Mouse (Mus musculus): ENCODE results near the gene Psmb8. TPM values are rescaled to one million over a fixed set of nuclear protein-coding genes. Genes with fewer than 3 reads are reported as not detected.

The Psmb8 gene
- polyA plus RNA-seq, 1 experiment from 2014 or later = 4.4 TPM

DNA sequence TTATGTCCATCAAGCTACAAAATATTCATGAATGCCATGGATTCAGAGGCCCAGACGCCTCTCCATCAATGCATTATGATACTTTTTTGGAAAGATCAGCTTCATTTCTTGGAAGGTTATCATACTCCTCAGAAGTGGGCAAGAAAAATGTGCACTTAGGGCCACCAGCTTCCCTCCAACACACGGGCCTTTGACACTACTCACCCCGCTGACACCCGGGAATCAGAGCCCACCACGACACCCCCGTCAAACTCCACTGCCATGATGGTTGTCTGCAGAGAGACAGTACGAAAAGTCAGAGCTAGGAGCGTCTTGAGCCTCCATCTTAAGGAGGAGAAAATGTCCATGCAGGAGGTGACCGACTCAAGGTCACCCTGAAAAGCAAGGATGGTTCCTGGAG is 12.0 kb upstream of the Psmb8 start:
- WGBS = 84% methylated on average over 9 of the region's 9 CpGs
- H3K27me3 ChIP-seq (ENCODE audit: control insufficient read depth, insufficient read depth, low read length) = peaks cover 64% of the 10 kb centered on the region

DNA sequence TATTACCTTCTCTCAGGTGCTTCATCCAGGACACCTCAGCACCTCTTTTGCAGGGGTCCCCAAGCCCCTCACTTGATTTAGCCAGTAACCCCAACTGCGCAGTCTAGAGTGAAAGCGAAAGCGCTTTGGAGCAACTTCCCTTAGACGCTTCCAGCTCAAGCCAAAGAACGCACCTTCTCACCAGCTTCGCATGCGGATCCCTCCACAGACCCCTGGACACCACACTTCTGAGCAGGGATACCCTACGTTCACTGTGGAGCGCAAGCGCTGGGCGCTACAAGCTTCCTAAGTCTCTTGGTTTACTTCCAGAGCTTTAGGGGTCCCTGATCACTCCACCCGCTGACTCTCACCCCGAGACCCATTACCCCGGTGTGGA is 10.6 kb upstream of the Psmb8 start:
- Histone ChIP-seq H3K27me3 (ENCODE audit: control insufficient read depth, insufficient read depth, low read length) (peaks cover 78% of the 10 kb centered on the region), H3K4me2 (ENCODE audit: low read length) (peak overlapping the region; percentile 92), H3K4me1 (ENCODE audit: control insufficient read depth in 2 of 2, insufficient read depth in 2 of 2, low read length in 2 of 2) (peaks cover 8 to 10% of the 10 kb centered on the region in 2 experiments; a peak in 3 of 4 replicates), H3K4me3 (ENCODE audit: control insufficient read depth in 1 of 2, insufficient read depth in 1 of 2, low read depth in 1 of 2, low read length in 2 of 2) (peak overlapping the region; percentile 56 to 61), H3K27ac (replicated peaks in 1 of 2; ENCODE audit: control insufficient read depth in 1 of 2, insufficient read depth in 1 of 2, low read depth in 2 of 2, low read length in 2 of 2) (no peak overlapping the region), H3K9ac (ENCODE audit: low read length) (peak overlapping the region; percentile 67), H3K9me3 (ENCODE audit: control insufficient read depth, low read length) (no peaks in the 10 kb centered on the region), H3K36me3 (ENCODE audit: control insufficient read depth, insufficient read depth, low read length) (no peaks in the 10 kb centered on the region)
- ATAC-seq (ENCODE audit: insufficient number of reproducible peaks, insufficient read depth, low FRiP score, low read depth) = no peak
- 6% methylated on average over 14 of the region's 14 CpGs for WGBS

More for the DNA sequence above, 12.0 kb upstream of the Psmb8 start:
- peaks cover 8 to 10% of the 10 kb centered on the region in 2 experiments; a peak in 3 of 4 replicates for H3K4me1 ChIP-seq (ENCODE audit: control insufficient read depth in 2 of 2, insufficient read depth in 2 of 2, low read length in 2 of 2)
- H3K9ac ChIP-seq (ENCODE audit: low read length) = no peak overlapping the region
- no peak overlapping the region for H3K4me3 ChIP-seq (ENCODE audit: control insufficient read depth in 1 of 2, insufficient read depth in 1 of 2, low read depth in 1 of 2, low read length in 2 of 2)
- no peak overlapping the region for H3K27ac ChIP-seq (replicated peaks in 1 of 2; ENCODE audit: control insufficient read depth in 1 of 2, insufficient read depth in 1 of 2, low read depth in 2 of 2, low read length in 2 of 2)
- no peaks in the 10 kb centered on the region for H3K36me3 ChIP-seq (ENCODE audit: control insufficient read depth, insufficient read depth, low read length)
- H3K4me2 ChIP-seq (ENCODE audit: low read length) = no peak overlapping the region
- no peaks in the 10 kb centered on the region for H3K9me3 ChIP-seq (ENCODE audit: control insufficient read depth, low read length)
- ATAC-seq (ENCODE audit: insufficient number of reproducible peaks, insufficient read depth, low FRiP score, low read depth) = no peak

DNA sequence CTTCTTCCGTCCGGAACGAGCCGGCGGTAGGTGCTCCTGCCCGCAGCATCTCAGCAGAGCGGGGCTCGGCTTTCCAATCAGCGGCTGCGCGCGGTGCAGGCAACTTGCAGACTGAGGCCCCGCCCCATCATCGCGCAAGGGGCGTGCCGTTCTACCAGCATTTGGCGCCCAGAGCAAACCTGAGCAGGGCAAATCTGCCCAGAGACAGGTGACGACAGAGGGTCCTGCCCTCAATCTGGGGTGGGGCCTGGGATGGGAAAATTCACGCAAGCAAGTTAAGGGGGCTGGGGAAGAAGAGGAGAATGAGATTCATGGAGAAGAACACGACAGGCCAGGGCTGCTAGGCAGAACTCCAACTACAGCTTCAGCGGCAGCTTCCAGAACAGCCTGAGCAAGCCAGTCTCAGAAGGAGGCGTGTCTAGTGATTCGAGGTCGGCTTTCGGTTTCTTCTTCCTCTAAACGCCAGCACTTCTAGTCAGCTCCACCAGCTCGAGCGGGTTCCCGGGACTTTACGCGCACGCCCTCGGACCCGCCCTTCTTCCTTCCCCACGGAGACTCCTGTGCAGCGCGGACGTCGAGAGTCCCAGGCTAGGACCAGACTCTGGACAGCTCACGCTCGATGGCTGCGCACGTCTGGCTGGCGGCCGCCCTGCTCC is 10.1 kb upstream of the Psmb8 start, which contains the start of the genes Tap1 and Psmb9:
Gene Tap1, plus strand, starts transcription at position 293 of the 656 bp plus-strand sequence.
Gene Psmb9, minus strand, starts transcription at position 504 of the 656 bp plus-strand sequence.
- Histone ChIP-seq H3K36me3 (ENCODE audit: control insufficient read depth, insufficient read depth, low read length) (no peaks in the 10 kb centered on the region), H3K27ac (replicated peaks in 1 of 2; ENCODE audit: control insufficient read depth in 1 of 2, insufficient read depth in 1 of 2, low read depth in 2 of 2, low read length in 2 of 2) (peak within 1 kb of the TSS; percentile 34 to 36; a peak in 1 of 4 replicates), H3K4me2 (ENCODE audit: low read length) (peak within 1 kb of the TSS; percentile 92), H3K27me3 (ENCODE audit: control insufficient read depth, insufficient read depth, low read length) (peaks cover 80% of the 10 kb centered on the region), H3K4me3 (ENCODE audit: control insufficient read depth in 1 of 2, insufficient read depth in 1 of 2, low read depth in 1 of 2, low read length in 2 of 2) (peak within 1 kb of the TSS; percentile 56 to 61), H3K9me3 (ENCODE audit: control insufficient read depth, low read length) (no peaks in the 10 kb centered on the region), H3K9ac (ENCODE audit: low read length) (peak within 1 kb of the TSS; percentile 67), H3K4me1 (ENCODE audit: control insufficient read depth in 2 of 2, insufficient read depth in 2 of 2, low read length in 2 of 2) (peaks cover 8 to 10% of the 10 kb centered on the region in 2 experiments; a peak in 3 of 4 replicates)
- under 1% methylated on average over 46 of the region's 46 CpGs for WGBS
- peak; percentile 90 for ATAC-seq (ENCODE audit: insufficient number of reproducible peaks, insufficient read depth, low FRiP score, low read depth)

DNA sequence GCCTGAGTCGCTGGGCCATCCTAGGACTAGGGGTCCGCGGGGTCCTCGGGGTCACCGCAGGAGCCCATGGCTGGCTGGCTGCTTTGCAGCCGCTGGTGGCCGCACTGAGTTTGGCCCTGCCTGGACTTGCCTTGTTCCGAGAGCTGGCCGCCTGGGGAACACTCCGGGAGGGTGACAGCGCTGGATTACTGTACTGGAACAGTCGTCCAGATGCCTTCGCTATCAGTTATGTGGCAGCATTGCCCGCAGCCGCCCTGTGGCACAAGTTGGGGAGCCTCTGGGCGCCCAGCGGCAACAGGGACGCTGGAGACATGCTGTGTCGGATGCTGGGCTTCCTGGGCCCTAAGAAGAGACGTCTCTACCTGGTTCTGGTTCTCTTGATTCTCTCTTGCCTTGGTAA is 9.5 kb upstream of the Psmb8 start:
- no peak for ATAC-seq (ENCODE audit: insufficient number of reproducible peaks, insufficient read depth, low FRiP score, low read depth)
- no peaks in the 10 kb centered on the region for H3K36me3 ChIP-seq (ENCODE audit: control insufficient read depth, insufficient read depth, low read length)
- peak overlapping the region; percentile 92 for H3K4me2 ChIP-seq (ENCODE audit: low read length)
- H3K4me3 ChIP-seq (ENCODE audit: control insufficient read depth in 1 of 2, insufficient read depth in 1 of 2, low read depth in 1 of 2, low read length in 2 of 2) = peak overlapping the region; percentile 56 to 61
- H3K27ac ChIP-seq (replicated peaks in 1 of 2; ENCODE audit: control insufficient read depth in 1 of 2, insufficient read depth in 1 of 2, low read depth in 2 of 2, low read length in 2 of 2) = no peak overlapping the region; a peak in 1 of 4 replicates
- peak overlapping the region; percentile 67 for H3K9ac ChIP-seq (ENCODE audit: low read length)
- 2% methylated on average over 20 of the region's 20 CpGs for whole genome bisulfite sequencing
- peaks cover 81% of the 10 kb centered on the region for H3K27me3 ChIP-seq (ENCODE audit: control insufficient read depth, insufficient read depth, low read length)
- H3K9me3 ChIP-seq (ENCODE audit: control insufficient read depth, low read length) = no peaks in the 10 kb centered on the region
- peaks cover 8 to 10% of the 10 kb centered on the region in 2 experiments; a peak in 3 of 4 replicates for H3K4me1 ChIP-seq (ENCODE audit: control insufficient read depth in 2 of 2, insufficient read depth in 2 of 2, low read length in 2 of 2)

DNA sequence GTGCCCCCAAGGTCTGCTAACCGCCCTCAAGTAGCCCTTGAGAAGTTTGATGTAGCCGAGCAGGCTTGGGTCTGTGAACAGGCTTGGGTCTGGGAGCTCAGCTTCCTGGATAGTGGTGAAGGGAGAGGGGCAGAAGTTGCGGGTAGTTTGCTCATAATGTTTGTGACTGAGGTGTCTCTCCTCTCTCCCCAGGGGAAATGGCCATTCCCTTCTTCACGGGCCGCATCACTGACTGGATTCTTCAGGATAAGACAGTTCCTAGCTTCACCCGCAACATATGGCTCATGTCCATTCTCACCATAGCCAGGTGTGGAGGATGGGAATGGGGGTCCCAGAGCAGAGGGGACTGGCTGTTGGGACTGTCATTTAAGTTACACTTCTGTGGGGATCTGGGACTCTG is 8.5 kb upstream of the Psmb8 start:
- Histone ChIP-seq H3K27ac (replicated peaks in 1 of 2; ENCODE audit: control insufficient read depth in 1 of 2, insufficient read depth in 1 of 2, low read depth in 2 of 2, low read length in 2 of 2) (no peak overlapping the region), H3K4me3 (ENCODE audit: control insufficient read depth in 1 of 2, insufficient read depth in 1 of 2, low read depth in 1 of 2, low read length in 2 of 2) (no peak overlapping the region), H3K9ac (ENCODE audit: low read length) (no peak overlapping the region), H3K36me3 (ENCODE audit: control insufficient read depth, insufficient read depth, low read length) (no peaks in the 10 kb centered on the region), H3K4me1 (ENCODE audit: control insufficient read depth in 2 of 2, insufficient read depth in 2 of 2, low read length in 2 of 2) (peaks cover 8 to 10% of the 10 kb centered on the region in 2 experiments; a peak in 3 of 4 replicates), H3K27me3 (ENCODE audit: control insufficient read depth, insufficient read depth, low read length) (peaks cover 81% of the 10 kb centered on the region), H3K4me2 (ENCODE audit: low read length) (no peak overlapping the region), H3K9me3 (ENCODE audit: control insufficient read depth, low read length) (no peaks in the 10 kb centered on the region)
- no peak for ATAC-seq (ENCODE audit: insufficient number of reproducible peaks, insufficient read depth, low FRiP score, low read depth)
- 62% methylated on average over 6 of the region's 6 CpGs for WGBS

DNA sequence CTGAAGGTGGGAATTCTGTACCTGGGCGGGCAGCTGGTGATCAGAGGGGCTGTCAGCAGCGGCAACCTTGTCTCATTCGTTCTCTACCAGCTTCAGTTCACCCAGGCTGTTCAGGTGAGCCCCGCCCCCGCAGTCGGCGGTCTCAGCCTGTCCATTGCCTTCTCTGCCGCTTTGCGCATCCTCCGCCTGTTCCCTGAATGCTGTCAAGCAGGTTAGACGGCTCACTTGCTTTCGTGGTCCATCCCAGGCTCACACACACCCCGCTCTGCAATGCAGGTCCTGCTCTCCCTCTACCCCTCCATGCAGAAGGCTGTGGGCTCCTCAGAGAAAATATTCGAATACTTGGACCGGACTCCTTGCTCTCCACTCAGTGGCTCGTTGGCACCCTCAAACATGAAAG is 4.7 kb upstream of the Psmb8 start:
- WGBS = 20% methylated on average over 16 of the region's 16 CpGs
- H3K27me3 ChIP-seq (ENCODE audit: control insufficient read depth, insufficient read depth, low read length) = peaks cover 91% of the 10 kb centered on the region
- H3K4me3 ChIP-seq (ENCODE audit: control insufficient read depth in 1 of 2, insufficient read depth in 1 of 2, low read depth in 1 of 2, low read length in 2 of 2) = no peak overlapping the region
- no peak overlapping the region for H3K27ac ChIP-seq (replicated peaks in 1 of 2; ENCODE audit: control insufficient read depth in 1 of 2, insufficient read depth in 1 of 2, low read depth in 2 of 2, low read length in 2 of 2)
- no peak for ATAC-seq (ENCODE audit: insufficient number of reproducible peaks, insufficient read depth, low FRiP score, low read depth)
- H3K4me1 ChIP-seq (ENCODE audit: control insufficient read depth in 2 of 2, insufficient read depth in 2 of 2, low read length in 2 of 2) = peaks cover 7 to 14% of the 10 kb centered on the region in 2 experiments; a peak in 3 of 4 replicates
- H3K4me2 ChIP-seq (ENCODE audit: low read length) = no peak overlapping the region
- no peaks in the 10 kb centered on the region for H3K9me3 ChIP-seq (ENCODE audit: control insufficient read depth, low read length)
- no peaks in the 10 kb centered on the region for H3K36me3 ChIP-seq (ENCODE audit: control insufficient read depth, insufficient read depth, low read length)
- no peak overlapping the region for H3K9ac ChIP-seq (ENCODE audit: low read length)

DNA sequence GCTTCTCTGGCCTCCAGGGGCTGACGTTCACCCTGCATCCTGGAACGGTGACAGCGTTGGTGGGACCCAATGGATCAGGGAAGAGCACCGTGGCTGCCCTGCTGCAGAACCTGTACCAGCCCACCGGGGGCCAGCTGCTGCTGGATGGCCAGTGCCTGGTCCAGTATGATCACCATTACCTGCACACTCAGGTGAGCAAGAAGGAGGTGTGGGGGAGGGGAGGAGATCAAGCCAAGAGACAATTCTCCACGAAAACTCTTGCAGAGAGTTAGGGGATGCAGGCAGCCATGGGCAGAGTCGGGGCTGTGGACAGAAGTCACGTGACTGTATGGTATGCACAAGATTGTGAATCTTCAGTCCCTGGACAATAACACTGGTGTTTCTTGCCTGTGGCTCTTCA is 4.1 kb upstream of the Psmb8 start:
- H3K36me3 ChIP-seq (ENCODE audit: control insufficient read depth, insufficient read depth, low read length) = no peaks in the 10 kb centered on the region
- H3K9me3 ChIP-seq (ENCODE audit: control insufficient read depth, low read length) = no peaks in the 10 kb centered on the region
- H3K27ac ChIP-seq (replicated peaks in 1 of 2; ENCODE audit: control insufficient read depth in 1 of 2, insufficient read depth in 1 of 2, low read depth in 2 of 2, low read length in 2 of 2) = no peak overlapping the region
- peaks cover 98% of the 10 kb centered on the region for H3K27me3 ChIP-seq (ENCODE audit: control insufficient read depth, insufficient read depth, low read length)
- WGBS = 39% methylated on average over 8 of the region's 8 CpGs
- ATAC-seq (ENCODE audit: insufficient number of reproducible peaks, insufficient read depth, low FRiP score, low read depth) = no peak
- H3K4me2 ChIP-seq (ENCODE audit: low read length) = no peak overlapping the region
- H3K9ac ChIP-seq (ENCODE audit: low read length) = no peak overlapping the region
- H3K4me1 ChIP-seq (ENCODE audit: control insufficient read depth in 2 of 2, insufficient read depth in 2 of 2, low read length in 2 of 2) = peaks cover 4 to 16% of the 10 kb centered on the region in 2 experiments; a peak in 3 of 4 replicates
- no peak overlapping the region for H3K4me3 ChIP-seq (ENCODE audit: control insufficient read depth in 1 of 2, insufficient read depth in 1 of 2, low read depth in 1 of 2, low read length in 2 of 2)

All from heart, embryonic 14.5 days (tissue).